Mouse (Mus musculus) ES-E14 (cell line): Measurements from ENCODE around the gene Rpp14.

Experiments
- MAFK ChIP-seq: IDR thresholded peaks from 2 replicates; pipeline ENCODE4 v1.6.1; 2014; ENCODE audit warnings: mild to moderate bottlenecking, low read depth, low read length, inconsistent platforms; ENCODE audit not compliant: insufficient read depth
- ZC3H11A ChIP-seq: IDR thresholded peaks from 2 replicates; pipeline ENCODE4 v1.6.1; 2012; ENCODE audit warnings: low read depth, mild to moderate bottlenecking, inconsistent platforms, low read length, borderline replicate concordance

GRCm38 (mm10) chr14:8127971-8128370 is 47.8 kb downstream of the Rpp14 start:
- TF ChIP-seq ZC3H11A (no peak), MAFK (no peak)
